Mouse (Mus musculus): ENCODE data around the gene Anapc13.

DNA sequence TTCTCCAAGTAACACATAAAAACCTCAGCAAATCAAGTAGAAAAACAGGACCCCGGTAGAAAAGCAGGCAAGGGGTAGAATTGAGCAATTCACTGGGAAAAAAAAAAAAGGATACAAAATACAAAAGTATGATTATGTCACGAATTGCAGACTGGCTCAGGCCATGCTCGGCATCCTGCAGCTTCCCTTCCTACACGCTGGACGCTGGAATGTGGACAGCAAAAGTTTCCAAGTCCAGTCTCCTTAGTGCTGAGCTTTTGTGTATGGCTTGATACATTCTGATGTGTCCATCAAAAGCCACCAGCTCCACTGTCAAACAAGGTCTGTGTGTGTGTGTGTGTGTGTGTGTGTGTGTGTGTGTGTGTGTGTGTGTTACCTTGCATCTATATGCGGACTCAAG is 15.4 kb downstream of the Anapc13 start:
- no peak for TF ChIP-seq CTCF (IDR thresholded peaks at IDR 0.05; ENCODE audit: insufficient read depth, low read length)
- no peak for TF ChIP-seq POLR2A (IDR thresholded peaks at IDR 0.05; ENCODE audit: borderline replicate concordance, extremely low read depth, low read depth, low read length)

Data from lung, adult 2 months (tissue).